Mouse (Mus musculus): ENCODE results near the gene Psmb10. TPM values are rescaled to one million over a fixed set of nuclear protein-coding genes. Genes with fewer than 3 reads are reported as not detected.

Gene Psmb10
- total RNA-seq (2015): 127 and 155 TPM in 2 replicates
- 58.8 and 66.5 TPM in 2 replicates for total RNA-seq (2017)

DNA sequence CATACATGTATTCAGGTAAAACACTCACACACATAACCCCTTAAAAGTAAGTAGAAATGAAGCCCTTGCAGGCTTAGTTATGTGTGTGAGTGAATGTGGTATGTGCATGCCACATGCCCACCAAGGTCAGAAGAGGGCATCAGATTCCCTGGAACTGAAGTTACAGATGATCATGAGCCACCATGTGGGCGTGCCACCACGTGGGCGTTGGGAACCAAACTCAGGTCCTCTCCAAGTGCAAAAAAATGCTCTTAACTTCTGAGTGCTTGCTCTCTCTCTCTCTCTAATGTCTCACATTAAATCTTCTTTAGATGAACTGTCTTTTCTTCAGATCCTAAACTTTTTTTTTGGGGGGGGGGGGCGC, at the start of gene Psmb10:
TSS of gene Psmb10 (minus strand) at position 139 of the 364 bp plus-strand sequence.
- ATAC-seq (replicated peaks; ENCODE audit: poor library complexity): peak; percentile 40

DNA sequence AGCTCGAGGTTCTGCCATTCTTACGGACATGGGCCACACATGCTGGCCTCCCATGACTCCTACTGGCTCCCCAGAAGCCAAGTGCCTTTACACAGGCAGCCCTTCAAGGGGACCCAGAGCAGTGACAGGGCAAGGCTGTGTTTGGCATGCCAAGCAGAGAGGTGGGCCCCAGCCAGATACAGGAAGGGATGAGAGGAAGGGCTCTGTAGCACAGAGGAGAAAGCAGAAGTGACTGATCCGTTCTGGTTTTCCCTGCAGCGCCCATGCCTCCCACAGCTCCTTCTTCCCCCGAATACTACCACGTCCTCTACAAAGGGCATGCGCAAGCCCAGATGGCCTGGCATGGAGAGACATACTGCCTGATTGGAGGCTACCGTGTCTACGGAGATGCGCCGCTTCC, 45.2 kb upstream of the Psmb10 start:
- ATAC-seq (replicated peaks; ENCODE audit: poor library complexity): peak; percentile 93

DNA sequence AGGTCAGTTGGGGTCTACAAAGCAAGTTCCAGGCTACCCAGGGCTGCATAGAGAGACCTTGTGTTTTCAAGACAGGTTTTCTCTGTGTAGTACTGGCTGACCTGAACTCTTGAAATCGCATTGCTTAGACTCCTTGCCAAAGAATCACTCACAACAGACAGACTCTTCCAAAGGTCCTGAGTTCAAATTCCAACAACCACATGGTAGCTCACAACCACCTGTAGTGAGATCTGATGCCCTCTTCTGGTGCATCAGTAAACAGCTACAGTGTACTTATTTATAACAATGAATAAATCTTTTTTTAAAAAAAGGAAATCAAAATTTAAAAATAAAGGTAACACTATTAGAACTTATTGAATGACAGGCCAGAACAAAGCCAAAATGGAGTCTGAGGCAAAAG, 42.9 kb upstream of the Psmb10 start:
- no peak for ATAC-seq (replicated peaks; ENCODE audit: poor library complexity)

DNA sequence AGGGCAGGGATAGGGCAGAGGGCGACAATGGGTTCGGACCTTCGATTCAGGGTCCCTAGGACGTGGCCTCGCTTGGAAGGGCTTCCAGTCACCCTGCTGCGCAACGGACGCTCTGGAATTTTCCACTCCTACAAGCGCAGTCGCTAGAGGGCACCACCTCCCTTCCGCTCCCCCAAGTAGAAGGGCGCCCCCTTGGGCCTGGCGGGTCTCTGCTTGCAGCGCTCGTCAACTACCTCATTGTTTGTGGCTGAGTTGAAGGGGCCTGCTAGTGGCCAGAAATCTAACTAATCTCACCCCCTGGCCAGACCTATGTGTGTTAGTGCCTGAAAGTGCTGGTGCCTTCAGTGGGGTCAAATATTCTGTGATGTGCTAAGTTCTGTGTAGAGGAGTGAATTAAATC, 41.1 kb upstream of the Psmb10 start, which contains the start of gene Dpep3:
TSS of gene Dpep3 (minus strand) at position 105 of the 400 bp plus-strand sequence.
- no peak for ATAC-seq (replicated peaks; ENCODE audit: poor library complexity)

DNA sequence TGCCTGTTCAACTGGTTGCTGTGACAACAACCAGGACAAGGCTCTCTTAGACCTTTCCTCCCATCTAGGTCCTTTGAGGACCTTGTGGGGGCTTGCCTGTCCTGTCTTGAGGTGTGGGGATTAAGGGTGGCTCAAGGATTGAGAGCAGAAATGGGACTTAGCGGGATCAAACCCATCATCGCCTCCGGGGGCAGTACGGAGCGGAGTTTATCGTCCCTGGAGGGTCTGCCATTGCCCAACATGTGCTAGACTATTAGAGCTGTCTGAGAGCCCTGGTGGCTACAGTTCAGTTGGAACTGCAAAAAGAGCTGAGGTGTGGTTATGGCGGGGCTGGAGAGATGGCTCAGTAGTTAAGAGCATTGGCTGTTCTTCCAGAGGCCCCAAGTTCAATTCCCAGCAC, 37.1 kb upstream of the Psmb10 start:
- ATAC-seq (replicated peaks; ENCODE audit: poor library complexity): peak; percentile 78

DNA sequence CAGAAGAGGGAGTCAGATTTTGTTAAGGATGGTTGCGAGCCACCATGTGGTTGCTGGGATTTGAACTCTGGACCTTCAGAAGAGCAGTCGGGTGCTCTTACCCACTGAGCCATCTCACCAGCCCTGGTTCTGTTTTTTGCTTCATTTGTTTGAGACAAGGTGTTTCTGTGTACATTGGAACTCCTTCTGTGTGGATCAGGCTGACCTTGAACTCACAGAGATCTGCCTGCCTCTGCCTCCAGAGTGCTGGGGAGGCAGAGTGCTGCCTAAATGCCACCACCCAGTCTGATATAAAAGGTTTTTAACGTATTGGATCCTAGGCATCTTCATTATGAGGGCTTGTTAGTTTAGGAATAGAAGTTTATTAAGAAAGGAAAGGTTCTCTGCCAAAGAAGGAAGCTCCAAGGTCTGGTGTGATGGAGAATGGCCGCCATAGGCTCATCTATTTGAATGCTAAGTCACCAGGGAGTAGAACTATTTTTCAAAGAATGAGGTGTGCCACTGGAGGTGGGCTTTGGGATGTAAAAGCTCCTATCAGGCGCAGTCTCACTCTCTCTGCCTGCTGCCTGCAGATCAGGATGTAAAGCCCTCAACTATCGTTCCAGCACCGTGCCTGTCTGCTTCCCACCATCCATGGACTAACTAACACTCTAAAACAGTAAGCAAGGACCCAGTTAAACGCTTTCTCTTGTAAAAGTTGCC, 32.9 kb upstream of the Psmb10 start:
- ATAC-seq (replicated peaks; ENCODE audit: poor library complexity): no peak

DNA sequence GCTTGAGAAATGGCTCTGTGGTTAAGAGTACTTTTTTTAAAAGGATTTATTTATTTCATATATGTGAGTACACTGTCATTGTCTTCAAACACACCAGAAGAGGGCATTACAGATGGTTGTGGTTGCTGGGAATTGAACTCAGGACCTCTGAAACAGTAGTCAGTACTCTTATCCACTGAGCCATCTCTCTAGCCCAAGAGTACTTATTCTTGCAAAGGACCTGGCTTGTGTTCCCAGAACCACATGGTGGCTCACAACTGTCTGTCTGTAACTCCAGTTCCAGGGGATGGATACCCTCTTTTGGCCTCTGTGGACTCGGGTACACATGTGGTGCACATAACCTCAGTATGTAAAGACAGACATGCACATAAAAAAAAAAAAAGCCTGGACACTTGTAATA, 31.1 kb upstream of the Psmb10 start:
- no peak for ATAC-seq (replicated peaks; ENCODE audit: poor library complexity)

DNA sequence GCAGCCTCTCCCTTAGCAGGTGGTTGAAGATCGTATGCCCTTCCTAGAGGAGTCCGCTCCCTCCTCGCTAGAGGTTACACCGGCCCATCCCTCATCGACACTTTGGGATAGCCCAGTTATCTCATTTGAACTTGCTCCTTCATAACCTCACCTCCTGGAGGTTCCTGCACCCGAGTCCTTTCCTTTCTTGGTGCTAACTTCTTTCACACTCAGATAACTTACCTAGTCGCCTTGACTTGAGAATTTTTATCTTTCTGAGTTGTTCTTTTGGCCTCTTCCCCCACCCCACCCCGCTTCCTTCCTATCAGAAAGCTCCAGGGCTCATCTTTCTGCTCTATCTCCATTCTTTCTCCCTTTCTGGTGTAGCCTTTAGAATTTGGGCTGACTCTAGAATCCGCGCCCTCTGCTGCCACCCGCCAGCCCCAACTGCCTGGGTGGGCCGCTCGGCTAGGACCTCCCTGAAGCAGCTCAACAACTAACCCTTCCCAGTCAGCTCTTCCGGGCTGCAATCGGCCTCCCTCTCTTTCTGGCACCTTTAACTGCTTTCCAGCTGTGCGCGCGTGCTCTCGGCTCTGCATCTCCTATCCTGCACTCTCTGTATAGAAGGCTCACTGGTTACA, 28.6 kb upstream of the Psmb10 start:
- peak; percentile 71 for ATAC-seq (replicated peaks; ENCODE audit: poor library complexity)

DNA sequence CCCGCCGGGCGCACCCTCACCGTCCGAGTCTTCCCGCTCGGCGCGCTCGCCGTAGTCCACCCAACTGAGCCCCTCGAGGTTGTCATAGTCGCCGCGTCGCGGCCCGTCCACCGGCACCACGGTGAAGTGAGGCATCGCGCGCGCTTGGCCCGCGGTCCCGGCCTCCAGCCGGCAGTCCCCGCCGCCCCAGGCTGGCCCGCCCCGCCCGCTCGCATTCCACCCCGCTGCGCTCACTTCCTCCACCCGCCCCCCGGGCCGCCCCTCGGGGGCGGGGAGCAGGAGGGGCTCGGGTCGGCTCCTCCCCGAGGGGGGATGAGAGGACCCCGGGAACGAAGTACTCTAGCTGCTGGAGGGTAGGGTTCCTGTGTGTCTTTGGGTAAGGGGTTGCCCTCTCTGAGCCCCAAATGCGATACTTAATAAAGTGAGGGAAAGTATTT, 27.7 kb upstream of the Psmb10 start, which contains the start of gene Slc12a4:
TSS of gene Slc12a4 (minus strand) at position 193 of the 437 bp plus-strand sequence.
- ATAC-seq (replicated peaks; ENCODE audit: poor library complexity): peak; percentile 27

DNA sequence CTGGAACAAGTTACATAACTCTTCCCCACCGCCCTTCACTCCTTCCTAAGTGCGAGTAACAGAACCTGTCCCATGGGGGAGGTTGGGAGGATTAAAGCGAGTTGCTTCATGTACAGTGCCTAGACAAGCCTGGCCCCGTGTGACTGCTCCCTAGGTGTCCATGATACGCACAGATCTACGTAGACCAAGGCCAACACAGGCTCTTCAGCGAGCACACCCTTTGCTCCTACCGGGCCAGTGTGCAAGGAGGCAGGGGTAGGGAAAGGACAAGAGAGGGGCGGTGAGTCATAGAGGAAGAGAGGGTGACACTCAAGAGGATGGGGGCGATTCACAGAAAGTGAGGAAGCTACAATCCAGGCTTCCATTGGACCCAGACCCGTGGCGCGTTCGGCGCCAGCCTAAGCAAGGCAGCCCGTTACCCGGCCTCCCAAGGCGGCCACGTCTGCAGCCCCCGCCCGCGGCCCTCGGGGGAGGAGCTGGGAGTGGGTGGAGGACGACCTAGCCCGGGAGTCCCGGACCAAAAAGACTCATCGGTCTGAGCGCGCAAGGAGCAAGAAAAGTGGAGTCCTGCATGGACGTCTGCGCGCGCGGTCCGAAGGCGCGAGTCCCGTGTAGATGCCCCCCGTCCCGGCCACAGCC, 27.1 kb upstream of the Psmb10 start:
- ATAC-seq (replicated peaks; ENCODE audit: poor library complexity): peak; percentile 15

DNA sequence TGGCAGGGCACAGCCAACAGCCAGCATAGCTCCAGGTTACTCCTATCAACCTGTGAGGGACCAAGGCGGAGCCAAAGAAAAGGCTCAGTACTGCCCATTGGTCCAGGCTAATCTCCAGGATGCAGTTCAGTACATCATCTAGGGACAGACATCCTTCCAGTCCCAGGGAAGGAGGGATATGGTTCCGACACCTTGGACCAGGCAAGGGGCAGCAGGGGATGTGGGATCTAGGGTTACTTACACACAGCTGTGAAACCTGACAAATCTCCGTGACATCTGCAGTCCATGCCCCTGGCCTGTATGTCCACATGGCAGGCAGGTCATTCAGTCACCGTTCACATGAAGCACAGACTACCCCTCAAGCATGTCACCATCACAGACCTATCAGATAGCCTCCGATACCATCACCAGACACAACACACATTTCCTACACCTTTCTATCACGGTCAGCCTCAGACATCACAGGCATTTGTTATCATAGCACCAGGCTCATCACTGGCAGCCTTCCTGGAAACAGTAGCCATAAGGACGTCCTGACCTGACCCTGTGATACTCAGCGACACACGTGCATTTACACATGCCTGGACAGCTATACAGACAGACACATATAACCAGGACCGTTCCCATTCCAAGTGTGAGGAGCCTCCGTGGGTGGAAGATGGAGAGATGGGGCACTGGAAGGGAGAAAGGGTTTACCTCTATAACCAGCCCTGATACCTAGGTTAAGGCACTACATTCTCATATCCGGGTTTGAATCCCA, 26.4 kb upstream of the Psmb10 start:
- no peak for ATAC-seq (replicated peaks; ENCODE audit: poor library complexity)

DNA sequence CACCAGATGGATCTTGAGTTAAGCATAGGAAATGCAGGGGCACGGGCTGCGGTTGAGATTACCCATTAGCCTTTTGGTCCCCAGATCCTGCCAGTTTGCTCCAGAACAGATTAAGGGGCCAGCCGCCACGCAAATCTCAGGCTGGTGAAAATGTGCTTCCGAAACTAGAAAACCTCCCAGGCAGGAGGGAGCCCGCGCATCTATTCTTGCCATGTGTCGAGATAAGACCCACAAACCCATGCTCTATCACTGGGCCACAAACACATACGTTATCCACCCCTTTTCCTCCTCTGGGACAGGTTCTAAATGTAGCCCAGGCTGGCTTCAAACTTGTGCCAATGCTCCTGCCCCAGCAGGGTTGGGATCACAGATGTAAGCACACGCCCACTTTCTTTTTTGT, 23.3 kb upstream of the Psmb10 start:
- peak; percentile 59 for ATAC-seq (replicated peaks; ENCODE audit: poor library complexity)

DNA sequence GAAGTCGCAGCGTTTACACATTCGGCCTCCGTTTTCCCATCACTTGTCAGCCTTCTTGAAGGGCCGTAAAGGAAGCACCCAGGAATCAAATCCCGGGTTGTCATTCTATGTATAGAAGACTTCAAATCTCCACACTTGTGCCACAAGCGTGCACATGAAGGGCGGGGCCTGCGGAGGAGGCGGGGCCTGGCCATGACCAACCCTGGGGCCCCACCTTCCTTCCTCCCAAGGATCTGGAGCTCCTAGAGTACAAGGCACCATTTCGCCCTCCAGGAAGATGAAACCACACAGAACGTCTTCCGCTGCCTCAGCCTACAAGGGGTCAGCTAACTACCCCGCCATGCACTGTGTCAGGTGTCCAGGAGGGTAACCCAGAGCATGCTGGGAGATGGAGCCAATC, 22.9 kb upstream of the Psmb10 start:
- ATAC-seq (replicated peaks; ENCODE audit: poor library complexity): peak; percentile 9

DNA sequence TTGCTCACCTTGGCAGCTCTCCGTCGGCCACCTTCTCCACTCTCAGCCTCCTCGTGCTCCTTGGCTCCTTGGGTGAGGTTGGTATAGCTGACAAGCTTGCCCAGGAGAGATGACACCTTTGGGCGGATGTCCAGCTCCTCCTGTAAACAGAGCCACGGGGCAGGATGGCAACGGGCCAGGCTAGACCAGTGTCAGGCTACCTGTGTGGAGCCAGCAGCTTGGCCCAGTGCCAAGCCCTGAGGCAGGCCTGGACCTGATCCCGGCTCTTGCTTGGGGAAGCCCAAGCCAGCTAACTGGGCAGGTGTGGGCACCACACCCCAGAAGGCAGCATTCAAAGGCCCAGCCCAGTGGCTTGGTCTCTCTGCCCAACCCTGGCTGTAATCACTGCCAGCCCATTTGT, 21.1 kb upstream of the Psmb10 start:
- ATAC-seq (replicated peaks; ENCODE audit: poor library complexity): no peak

DNA sequence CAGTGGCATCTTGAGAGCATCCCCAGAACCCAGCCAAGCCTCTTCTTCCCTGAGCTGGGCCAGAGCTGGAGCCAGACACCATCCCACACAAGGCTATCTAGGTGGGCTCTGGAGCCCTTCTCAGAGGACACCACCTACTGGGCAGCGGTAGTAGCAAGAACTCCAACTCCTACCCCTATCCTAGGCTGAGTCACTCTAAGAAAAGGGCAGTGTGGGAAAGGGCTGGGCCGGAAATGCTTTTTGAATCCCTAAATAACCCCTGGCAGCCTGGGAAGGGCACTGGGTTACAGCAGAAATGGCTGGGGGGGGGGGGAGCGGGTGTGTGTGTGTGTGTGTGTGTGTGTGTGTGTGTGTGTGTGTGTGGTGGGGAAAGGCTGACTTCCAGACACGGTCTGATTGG, 19.6 kb upstream of the Psmb10 start:
- no peak for ATAC-seq (replicated peaks; ENCODE audit: poor library complexity)

DNA sequence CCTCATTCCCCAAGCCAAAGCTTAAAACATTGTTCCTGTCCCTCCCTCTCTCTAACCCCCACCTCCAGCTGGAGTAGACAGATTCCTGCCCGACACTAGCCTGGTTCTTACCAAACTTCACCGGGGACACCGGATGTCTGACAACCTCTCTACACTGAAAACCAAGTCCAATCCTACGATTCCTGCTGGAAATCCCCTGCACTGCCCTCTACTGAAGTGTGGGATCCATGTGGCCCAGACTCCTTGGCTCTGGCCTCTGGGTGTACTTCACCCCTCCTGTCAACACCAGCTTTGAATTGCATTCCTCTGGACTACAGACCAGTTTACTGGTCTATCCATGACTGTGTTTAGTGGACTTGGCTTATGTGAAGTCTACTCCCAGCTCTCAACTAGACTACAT, 18.3 kb upstream of the Psmb10 start:
- no peak for ATAC-seq (replicated peaks; ENCODE audit: poor library complexity)

DNA sequence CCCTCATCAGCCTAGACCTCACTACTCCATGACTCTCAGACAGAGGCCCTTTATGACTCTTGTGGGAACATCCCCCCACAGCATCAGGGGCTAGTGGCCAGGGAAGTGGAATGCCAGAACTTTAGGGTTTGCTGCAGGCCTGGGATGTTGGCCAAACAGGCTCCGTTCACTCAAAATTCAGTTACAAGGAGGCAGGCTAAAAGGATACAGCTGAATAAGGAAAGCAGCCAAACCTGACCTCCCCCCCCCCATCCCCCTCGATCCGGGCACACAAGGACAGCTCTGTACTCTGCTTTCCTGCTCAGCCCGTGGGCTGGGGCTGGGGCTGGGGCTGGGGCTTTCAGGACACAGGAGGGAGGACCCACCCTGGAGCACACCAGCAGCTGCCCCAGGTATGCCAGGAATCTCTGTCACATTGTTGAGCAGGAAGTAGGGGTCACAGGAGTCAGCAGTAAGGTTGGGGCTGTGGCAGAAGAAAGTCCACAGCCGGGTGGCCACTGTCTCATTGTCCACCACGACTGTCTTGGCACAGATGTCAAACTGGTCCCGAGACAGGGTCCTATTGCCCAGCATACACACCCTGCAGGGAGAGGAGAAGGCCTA, 12.9 kb upstream of the Psmb10 start:
- ATAC-seq (replicated peaks; ENCODE audit: poor library complexity): no peak

DNA sequence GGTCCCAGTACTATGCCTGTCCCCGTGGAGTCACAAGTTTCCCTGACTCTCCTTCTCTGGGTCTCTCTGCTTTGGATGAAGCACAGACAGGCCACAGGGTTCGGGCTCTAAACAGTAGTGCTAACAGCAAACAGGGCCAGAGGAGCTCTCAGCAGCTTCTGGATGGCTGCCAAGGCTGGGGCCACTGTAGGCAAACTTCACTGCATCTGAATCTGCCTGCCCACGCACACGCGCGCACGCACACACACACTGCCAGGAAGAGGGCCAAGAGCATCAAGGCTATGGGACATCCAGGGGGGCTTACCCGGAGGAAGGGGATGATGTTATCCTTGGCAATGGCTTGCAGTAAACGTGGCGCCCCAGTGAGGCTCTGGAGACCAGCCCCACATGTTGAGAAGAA, 11.1 kb upstream of the Psmb10 start:
- ATAC-seq (replicated peaks; ENCODE audit: poor library complexity): 0 out of 2 replicates have a peak, but pooled peaks have one; percentile 23

DNA sequence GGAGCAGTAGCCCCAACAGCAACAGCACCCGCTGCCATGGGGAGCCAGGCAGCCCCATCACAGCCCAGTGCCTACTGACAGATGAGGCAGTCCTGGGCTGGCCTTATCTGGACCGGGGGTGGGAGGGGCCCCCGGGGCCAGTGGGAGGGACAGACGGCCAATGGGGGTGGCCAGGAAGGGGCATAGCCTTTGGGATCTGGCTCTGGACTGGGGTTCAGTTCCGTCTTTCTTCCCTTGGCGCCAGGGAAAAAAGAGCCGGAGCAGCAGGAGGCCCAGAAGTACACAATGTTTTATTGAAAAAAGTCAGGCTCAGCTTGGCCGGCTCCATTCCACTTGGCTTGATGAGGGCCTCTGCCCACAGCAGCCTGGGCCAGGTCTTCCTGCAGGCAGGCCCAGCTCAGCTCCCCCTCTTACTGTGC, 5.1 kb upstream of the Psmb10 start, which contains the start of gene Lcat:
TSS of gene Lcat (minus strand) at position 62 of the 419 bp plus-strand sequence.
- ATAC-seq (replicated peaks; ENCODE audit: poor library complexity): no peak

DNA sequence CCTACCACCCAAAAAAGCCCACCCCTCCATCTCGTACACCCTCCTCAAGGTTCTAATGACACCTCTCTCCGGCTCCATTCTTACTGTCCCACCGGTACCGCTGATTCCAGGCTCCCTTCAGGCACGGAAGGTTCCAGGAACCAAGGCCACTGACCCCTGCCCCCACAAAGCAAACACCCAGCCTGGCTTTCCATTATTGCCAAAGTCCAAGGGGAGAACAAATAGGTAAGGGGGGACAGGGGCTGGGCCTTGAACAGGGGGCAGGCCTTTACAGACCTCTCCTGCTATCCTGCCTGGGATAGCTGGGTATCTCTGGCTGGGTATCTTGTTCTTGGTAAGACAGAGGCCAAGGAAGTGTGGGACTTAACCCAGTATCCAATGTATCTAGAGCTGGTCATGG, 4.3 kb upstream of the Psmb10 start:
- ATAC-seq (replicated peaks; ENCODE audit: poor library complexity): no peak

DNA sequence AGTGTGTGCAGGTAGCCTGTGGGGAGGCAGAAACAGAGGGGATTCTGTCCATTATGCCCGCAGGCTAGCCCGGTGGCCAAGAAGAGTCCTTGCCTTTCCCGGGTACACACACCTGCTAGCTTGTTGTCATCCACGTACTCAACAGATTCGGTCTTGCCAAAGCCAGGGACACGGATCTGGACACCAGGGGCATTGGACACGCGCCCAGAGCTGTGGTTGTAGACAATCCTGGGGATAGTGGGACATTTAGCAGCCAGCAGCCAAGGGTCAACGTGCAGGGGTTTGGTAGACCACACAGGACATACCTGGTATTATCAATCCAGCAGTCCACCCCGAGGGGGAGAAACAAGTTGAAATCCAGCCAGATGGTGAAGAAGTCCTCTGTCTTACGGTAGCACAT, 3.8 kb upstream of the Psmb10 start:
- ATAC-seq (replicated peaks; ENCODE audit: poor library complexity): no peak
